Mouse (Mus musculus) ES-E14 (cell line): ENCODE data around the gene Ly6g. TPM values are rescaled to one million over a fixed set of nuclear protein-coding genes. Genes with fewer than 3 reads are reported as not detected.
"Not testable (repeated sequence)": the region's sequence is repeated elsewhere in the genome, so short reads cannot be mapped to it uniquely, and the experiment has no call there.

Experiments
- DNase-seq: peaks from one replicate; pipeline ENCODE4 v3.0.0-alpha.2; 2013; ENCODE audit warnings: low read depth, low spot score
- H3K27ac ChIP-seq: 2 replicates; pipeline ENCODE4 v1.5.1; 2012; ENCODE audit warnings: low read depth, mild to moderate bottlenecking, low read length, moderate library complexity, mixed read lengths; ENCODE audit not compliant: poor library complexity, insufficient read depth, severe bottlenecking
- H3K36me3 ChIP-seq: 2 replicates; pipeline ENCODE4 v1.6.1; 2012; ENCODE audit warnings: mild to moderate bottlenecking, low read length, moderate library complexity, mixed read lengths; ENCODE audit not compliant: control insufficient read depth, poor library complexity, insufficient read depth, severe bottlenecking
- H3K4me1 ChIP-seq, 2 experiments: fragments of 150-350 bp in 1 of 2; sonication (generic) in 1 of 2; 2 replicates each; pipeline ENCODE4 v1.6.1; 2012; ENCODE audit warnings: low read length in 2 of 2, mild to moderate bottlenecking in 1 of 2, mixed read lengths in 1 of 2; ENCODE audit not compliant: control insufficient read depth in 2 of 2, insufficient read depth in 2 of 2, poor library complexity in 1 of 2
- H3K4me3 ChIP-seq, 2 experiments: fragments of 150-350 bp in 1 of 2; sonication (generic) in 1 of 2; 2 replicates each; pipeline ENCODE4 v1.5.1; 2012; ENCODE audit warnings: low read length in 2 of 2, low read depth in 1 of 2, mild to moderate bottlenecking in 1 of 2, mixed read lengths in 1 of 2; ENCODE audit not compliant: insufficient read depth in 1 of 2, poor library complexity in 1 of 2, severe bottlenecking in 1 of 2
- H3K9ac ChIP-seq: 2 replicates; pipeline ENCODE4 v1.6.1; 2012; ENCODE audit warnings: low read depth, mild to moderate bottlenecking, low read length, mixed read lengths; ENCODE audit not compliant: poor library complexity, insufficient read depth, severe bottlenecking
- H3K9me3 ChIP-seq: fragments of 150-350 bp; sonication (generic); 2 replicates; pipeline ENCODE4 v1.6.1; 2012; ENCODE audit warnings: low read depth, mild to moderate bottlenecking, low read length; ENCODE audit not compliant: control insufficient read depth, insufficient read depth
- CHD2 ChIP-seq: IDR thresholded peaks from 2 replicates; pipeline ENCODE4 v1.6.1; 2014; ENCODE audit warnings: mild to moderate bottlenecking, low read depth, low read length, inconsistent platforms
- HCFC1 ChIP-seq: IDR thresholded peaks from 2 replicates; pipeline ENCODE4 v1.6.1; 2012; ENCODE audit warnings: low read length, inconsistent platforms, borderline replicate concordance; ENCODE audit not compliant: insufficient read depth
- MAFK ChIP-seq: IDR thresholded peaks from 2 replicates; pipeline ENCODE4 v1.6.1; 2014; ENCODE audit warnings: mild to moderate bottlenecking, low read depth, low read length, inconsistent platforms; ENCODE audit not compliant: insufficient read depth
- ZC3H11A ChIP-seq: IDR thresholded peaks from 2 replicates; pipeline ENCODE4 v1.6.1; 2012; ENCODE audit warnings: low read depth, mild to moderate bottlenecking, inconsistent platforms, low read length, borderline replicate concordance
- ZNF384 ChIP-seq: IDR thresholded peaks from 2 replicates; pipeline ENCODE4 v1.6.1; 2012; ENCODE audit warnings: low read depth, low read length, inconsistent platforms
- in situ Hi-C, 2 experiments: fragments of 600-800 bp; cut with MboI; formaldehyde crosslinking; loops; one replicate each; pipeline ENCODE4 v1.15.1; 2025; ENCODE audit warnings: low sequenced_read_pairs in 2 of 2, inconsistent platforms in 1 of 2; ENCODE audit not compliant: unreplicated experiment in 2 of 2
- total RNA-seq: library from RNA; depleted of rRNA; stranded (reverse); fragments of 300-350 nt; gene quantifications from 2 replicates; pipeline ENCODE4 v1.2.3, GENCODE M21; 2012; rRNA removed

Gene Ly6g
- total RNA-seq, 1 experiment: not detected

DNA sequence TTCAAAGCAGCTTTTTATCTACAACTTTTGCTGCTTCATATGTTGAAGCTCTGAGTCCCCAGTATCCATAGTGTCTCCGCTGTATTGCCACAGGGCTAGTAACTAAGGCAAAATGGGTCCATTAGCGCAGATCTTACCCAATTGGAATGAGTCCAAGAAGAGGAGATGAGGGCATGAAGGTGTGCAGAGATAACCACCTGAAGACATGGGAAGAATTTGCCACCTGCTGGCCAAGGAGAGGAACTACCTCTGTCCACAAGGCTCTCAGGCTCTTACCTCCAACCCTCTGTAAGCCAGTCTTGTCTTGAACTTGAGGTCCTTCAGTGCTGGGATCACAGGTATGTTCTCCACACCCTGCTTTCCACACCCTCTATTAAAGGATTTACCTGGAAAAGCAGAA, 34.1 kb downstream of the Ly6g start:
- in situ Hi-C loops: no loop called here
- peak; percentile 31 for DNase-seq

DNA sequence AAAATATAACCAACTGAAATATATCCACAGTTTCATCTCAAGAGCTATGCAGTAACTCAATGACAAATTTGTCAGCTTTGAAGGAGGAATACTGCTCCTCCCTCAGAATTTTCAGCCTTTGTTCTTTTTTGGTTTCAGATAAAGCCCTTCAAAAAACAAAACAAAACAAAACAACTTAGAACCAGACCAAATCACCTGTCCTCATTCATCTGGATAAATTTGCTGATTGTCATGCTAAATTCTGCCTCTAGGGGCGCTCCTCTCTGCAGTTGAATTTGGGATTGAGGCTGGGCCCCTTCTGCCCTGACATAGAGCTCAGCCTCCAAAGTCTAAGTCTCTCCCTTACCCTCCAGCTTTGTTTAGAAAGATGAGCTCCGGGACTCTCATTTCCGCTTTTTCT, 35.5 kb downstream of the Ly6g start:
- H3K4me3 ChIP-seq, H3K4me1 ChIP-seq, in situ Hi-C loops, H3K27ac ChIP-seq, H3K9ac ChIP-seq, H3K36me3 ChIP-seq, DNase-seq, H3K9me3 ChIP-seq: not testable (repeated sequence)

More for the DNA sequence above, 34.1 kb downstream of the Ly6g start:
- no peak overlapping the region for H3K4me3 ChIP-seq
- H3K9me3 ChIP-seq: no peaks in the 10 kb centered on the region
- H3K36me3 ChIP-seq: no peaks in the 10 kb centered on the region
- TF ChIP-seq CHD2 (no peak), HCFC1 (no peak), ZC3H11A (no peak; the same call in 1 of the 2 replicates), MAFK (no peak), ZNF384 (no peak)
- no peaks in the 10 kb centered on the region for H3K4me1 ChIP-seq
- H3K27ac ChIP-seq: no peak overlapping the region
- no peak overlapping the region for H3K9ac ChIP-seq

Other genes with a start within 250 kb of the Ly6g start
- not detected in 2 replicates for gene Ly6i, start 171.8 kb upstream of the Ly6g start, total RNA-seq
- 10.4 and 28.8 TPM in 2 replicates for gene Ly6a, start 157.2 kb upstream of the Ly6g start, total RNA-seq
- gene Ly6c1, start 106.4 kb upstream of the Ly6g start, total RNA-seq: 3.1 and 7.2 TPM in 2 replicates
- not detected in 2 replicates for gene Ly6c2, start 43.3 kb upstream of the Ly6g start, total RNA-seq
- 0.21 and 0.85 TPM in 2 replicates for gene BC025446, start 61.1 kb downstream of the Ly6g start, total RNA-seq
- 0.36 TPM in 1 of 2 replicates, not detected in the other for gene Ly6f, start 113.2 kb downstream of the Ly6g start, total RNA-seq